Mouse (Mus musculus) gastrocnemius, postnatal 10 days (tissue): ENCODE measurements around the gene Mpped1. TPM values are rescaled to one million over a fixed set of nuclear protein-coding genes. Genes with fewer than 3 reads are reported as not detected.

Experiments used
- DNase-seq: peaks from one replicate; pipeline ENCODE4 v3.0.0; 2021; ENCODE audit warnings: mixed read lengths
- total RNA-seq, 2 experiments: library from RNA; stranded (reverse); gene quantifications; 2 replicates each; pipeline ENCODE4 v1.2.3; 2021

Gene Mpped1
- total RNA-seq, 2 experiments from 2014 or later, result 0.45 TPM

DNA sequence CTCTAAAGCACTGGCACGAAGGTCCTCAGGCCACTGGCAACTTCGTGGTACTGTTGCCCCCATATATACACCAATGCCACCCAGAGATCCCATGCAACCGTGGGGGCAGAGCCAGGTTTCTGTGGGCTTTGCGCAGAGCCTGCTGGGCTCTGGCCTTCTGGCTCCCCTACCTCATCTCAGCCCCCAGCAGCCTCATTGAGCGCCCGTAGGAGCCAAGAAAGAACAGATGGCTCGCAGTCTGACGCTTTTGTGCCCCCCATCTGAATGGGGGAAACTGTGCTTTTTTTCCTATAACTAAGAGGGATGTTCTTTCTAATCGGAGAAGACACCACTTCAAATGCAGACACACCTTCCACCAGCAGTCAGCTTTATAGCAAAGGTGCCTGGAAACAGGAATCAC is 105.0 kb downstream of the Mpped1 start:
- no peak for DNase-seq

DNA sequence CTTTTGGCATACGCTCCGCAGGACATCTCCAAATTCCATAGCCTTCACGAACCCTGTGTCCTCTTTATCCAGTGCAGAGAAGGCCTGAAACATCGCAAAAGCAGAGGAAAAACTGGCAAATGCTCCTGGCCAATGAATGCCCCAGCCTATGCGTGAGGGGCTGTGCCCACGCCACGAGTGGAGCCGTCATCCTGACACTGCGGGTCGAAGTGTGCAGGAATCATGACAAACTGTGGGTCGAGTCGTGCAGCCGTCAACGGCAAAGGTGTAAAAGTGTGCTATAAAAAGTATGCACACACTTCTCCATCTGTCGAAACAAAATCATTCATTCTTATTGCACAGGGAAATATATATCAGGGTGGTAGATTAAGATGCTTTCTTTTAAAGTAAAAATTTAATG is 113.6 kb downstream of the Mpped1 start:
- no peak for DNase-seq

DNA sequence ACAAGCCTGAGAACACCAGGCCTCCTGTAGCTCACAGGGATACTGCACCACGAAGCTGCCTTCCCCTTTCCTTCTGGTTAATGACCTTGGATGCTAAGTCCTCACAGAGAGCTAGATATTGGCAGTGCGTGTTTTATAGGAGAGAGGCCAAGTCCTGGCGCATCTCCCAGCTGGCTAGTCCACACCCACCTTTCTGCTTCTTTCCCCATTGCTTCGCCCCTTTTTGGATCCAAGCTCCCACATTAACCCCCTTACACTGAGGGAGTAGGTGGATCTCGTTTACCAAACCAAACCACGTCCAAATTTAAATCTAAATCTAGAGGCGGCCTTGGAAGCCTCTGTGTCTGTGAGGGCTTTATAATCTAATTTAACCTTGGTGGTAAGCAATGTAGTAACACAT is 115.0 kb downstream of the Mpped1 start:
- DNase-seq, result peak; percentile 42

DNA sequence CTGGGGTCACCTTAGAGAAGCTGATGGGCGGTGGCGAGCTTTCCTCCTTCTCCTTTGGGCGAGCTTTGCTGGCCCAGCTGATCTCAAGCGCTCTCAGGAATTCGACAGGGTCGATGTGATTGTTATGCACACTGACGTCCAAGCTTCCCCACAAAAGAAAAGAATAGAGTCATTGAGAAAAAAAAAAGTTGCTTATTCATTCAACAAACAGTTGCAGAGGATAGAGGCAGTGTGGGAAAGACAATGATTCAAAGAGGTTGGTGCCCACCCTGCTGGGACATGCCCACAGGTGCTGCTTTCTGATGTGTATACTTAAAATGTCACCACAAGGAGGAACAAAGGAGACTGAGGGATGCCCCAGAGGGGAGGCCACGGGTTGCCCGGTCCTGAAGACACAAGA is 116.7 kb downstream of the Mpped1 start:
- no peak for DNase-seq

DNA sequence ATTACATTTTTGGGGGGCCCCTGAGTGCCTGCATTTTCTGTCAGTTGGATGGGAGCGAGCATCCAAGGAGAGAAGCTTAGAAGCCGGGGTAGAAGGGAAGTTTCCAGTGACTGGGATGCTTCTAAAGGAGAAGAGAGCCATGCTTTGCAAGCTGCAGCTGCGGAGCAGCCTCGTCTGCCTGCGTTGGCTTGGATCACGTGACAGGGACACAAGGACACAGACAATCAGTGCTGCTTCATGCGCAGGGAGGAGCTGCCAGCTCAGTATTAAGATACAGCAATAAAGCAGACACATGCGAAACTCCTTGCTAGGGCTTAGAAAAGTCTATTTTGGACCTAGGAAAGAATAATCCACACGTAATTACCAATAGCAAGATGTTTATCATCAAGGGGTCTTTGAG is 118.0 kb downstream of the Mpped1 start:
- DNase-seq, result no peak

DNA sequence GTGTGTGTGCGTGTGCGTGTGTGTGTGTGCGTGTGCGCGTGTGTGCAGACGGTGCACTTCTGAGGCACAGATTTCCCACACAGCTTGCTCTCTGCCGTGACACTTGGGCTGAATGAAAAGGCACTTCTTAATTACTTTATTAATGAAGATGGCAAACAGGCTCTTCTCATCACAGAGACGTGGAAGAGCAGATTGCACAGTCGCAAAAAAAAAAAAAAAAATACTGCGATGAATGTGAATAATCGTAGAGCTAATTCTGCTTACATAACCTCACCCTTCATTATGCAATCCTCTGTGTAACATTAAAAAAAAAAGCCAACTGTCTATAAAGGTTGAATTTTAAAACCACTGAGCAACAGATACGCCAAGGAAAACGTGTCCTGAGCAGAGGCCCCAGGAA is 127.2 kb downstream of the Mpped1 start:
- DNase-seq, result no peak

Other genes with a start within 250 kb of the Mpped1 start
- 10 to 100 TPM; 30.3 to 33.8 TPM for gene Tspo, start 215.9 kb upstream of the Mpped1 start, total RNA-seq
- gene Mcat, start 215.7 kb upstream of the Mpped1 start, total RNA-seq, result 10 to 100 TPM; 22.7 to 29.3 TPM
- gene Ttll12, start 184.3 kb upstream of the Mpped1 start, total RNA-seq, result 10 to 100 TPM in 1 of 2 experiments, 1 to 10 TPM in 1; 9.4 to 13.0 TPM
- gene Scube1, start 54.4 kb upstream of the Mpped1 start, total RNA-seq, result 1 to 10 TPM; 2.5 to 2.8 TPM